Mouse (Mus musculus): Measurements from ENCODE around the gene Adprhl2. TPM values are rescaled to one million over a fixed set of nuclear protein-coding genes. Genes with fewer than 3 reads are reported as not detected.

Gene Adprhl2
- polyA plus RNA-seq, 1 experiment: 67.8 TPM

DNA sequence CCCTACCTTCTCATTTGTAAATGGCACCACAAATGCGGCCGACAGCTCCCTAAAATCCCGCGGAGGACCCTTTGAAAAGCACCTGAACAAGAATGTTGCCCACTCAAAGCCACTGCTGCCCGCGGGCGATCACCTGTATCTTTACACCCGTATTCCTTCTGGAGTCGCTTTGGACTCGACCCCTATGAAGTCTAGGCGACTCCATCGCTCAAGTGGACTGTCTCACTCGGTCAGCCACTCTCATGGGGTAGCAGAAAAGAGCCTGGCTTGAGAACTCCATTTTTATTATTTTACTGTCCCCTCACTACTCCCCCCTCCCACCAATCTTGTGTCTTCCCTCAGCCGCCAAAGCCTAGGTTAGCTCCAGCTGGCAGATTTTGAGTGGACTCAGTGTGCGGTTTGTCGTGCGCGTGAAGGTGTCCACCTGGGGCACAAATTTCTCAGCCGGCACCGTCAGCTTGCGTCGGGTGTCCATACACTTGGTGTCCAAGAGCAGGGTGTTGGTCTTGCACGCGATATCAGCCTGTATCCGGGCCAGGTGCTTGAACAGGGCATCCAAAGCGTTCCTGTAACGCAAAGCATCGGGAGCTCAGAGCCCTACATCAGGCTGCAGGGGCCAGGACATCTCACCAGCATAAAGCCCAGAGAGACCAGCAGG is 480 bp upstream of the Adprhl2 start:
- TF ChIP-seq CTCF (IDR thresholded peaks at IDR 0.05; ENCODE audit: borderline replicate concordance, extremely low read depth, insufficient read depth, insufficient read length): no peak
- no peak for TF ChIP-seq POLR2A (IDR thresholded peaks at IDR 0.05; ENCODE audit: borderline replicate concordance, extremely low read depth, insufficient read depth, insufficient read length, poor library complexity, severe bottlenecking)
- no peak for DNase-seq (ENCODE audit: low read depth)

DNA sequence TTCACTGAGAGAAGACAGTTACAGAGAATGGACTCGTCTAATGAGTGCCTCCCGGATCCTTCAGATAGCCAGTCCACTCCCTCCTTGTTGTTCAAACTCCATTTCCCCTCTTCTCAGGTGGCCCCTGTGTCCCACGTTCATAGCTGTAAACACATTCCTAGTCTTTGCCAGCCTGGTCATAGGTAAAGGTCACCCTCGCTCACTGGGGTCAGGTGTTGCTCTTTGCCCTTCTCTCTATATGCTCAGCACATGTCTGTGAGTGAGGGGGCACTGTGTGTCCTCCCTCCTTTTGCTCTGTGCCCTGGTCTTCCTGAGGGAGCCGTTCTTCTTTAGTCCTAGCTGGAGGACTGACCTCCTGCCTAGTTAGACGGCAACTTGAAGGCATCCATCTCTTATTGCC is 1.7 kb downstream of the Adprhl2 start:
- DNase-seq (ENCODE audit: low read depth): no peak
- no peak for TF ChIP-seq CTCF (IDR thresholded peaks at IDR 0.05; ENCODE audit: borderline replicate concordance, extremely low read depth, insufficient read depth, insufficient read length)

DNA sequence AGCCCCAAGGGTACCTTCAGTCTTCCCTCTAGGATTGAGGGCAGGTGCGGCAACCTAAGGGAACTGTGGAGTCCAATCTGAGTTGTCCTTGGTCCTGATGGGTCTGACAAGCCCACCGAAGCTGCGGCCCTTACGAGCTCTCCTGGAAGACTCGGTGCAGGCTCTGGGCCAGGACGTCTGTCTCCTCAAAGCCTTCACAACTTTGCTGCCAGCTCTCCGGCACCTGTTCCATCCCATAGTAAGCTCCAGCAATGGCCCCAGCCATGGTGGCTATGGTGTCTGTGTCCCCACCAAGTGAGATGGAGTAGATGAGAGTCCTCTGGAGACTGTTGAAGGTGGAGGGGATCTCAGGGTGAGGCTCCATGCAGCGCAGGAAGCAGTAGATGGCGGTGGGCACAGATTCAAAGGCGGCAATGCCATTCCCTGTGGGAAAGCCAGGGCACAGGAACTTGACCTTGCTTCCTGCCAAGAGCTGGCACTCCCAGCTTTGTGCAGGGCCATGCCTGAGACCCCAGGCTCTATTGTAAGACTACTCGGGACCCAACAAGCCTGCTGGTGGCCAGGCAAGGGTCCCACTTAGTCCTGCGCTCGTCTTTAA is 5.0 kb downstream of the Adprhl2 start:
- no peak for TF ChIP-seq CTCF (IDR thresholded peaks at IDR 0.05; ENCODE audit: borderline replicate concordance, extremely low read depth, insufficient read depth, insufficient read length)
- TF ChIP-seq POLR2A (IDR thresholded peaks at IDR 0.05; ENCODE audit: borderline replicate concordance, extremely low read depth, insufficient read depth, insufficient read length, poor library complexity, severe bottlenecking): no peak
- DNase-seq (ENCODE audit: low read depth): no peak

DNA sequence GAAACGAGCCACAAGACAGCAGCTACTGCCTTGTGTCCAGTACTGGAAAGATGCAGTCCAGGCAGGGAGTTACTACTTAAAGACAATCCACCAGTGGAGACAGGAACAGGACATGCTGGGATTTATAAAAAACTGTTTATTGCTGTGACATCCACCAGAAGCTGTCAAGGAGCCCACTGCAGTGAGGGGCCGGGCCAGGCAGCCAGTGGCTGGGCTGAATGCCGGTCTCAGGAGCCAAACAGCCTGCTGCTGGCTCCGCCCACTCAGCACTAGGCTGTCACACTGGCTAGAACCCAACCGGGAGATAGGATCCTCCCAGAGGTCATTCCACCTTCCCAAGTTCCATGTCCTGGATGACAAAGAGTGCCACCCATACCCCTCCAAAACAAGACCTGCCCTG is 5.6 kb downstream of the Adprhl2 start:
- no peak for DNase-seq (ENCODE audit: low read depth)
- no peak for TF ChIP-seq CTCF (IDR thresholded peaks at IDR 0.05; ENCODE audit: borderline replicate concordance, extremely low read depth, insufficient read depth, insufficient read length)
- TF ChIP-seq POLR2A (IDR thresholded peaks at IDR 0.05; ENCODE audit: borderline replicate concordance, extremely low read depth, insufficient read depth, insufficient read length, poor library complexity, severe bottlenecking): no peak

DNA sequence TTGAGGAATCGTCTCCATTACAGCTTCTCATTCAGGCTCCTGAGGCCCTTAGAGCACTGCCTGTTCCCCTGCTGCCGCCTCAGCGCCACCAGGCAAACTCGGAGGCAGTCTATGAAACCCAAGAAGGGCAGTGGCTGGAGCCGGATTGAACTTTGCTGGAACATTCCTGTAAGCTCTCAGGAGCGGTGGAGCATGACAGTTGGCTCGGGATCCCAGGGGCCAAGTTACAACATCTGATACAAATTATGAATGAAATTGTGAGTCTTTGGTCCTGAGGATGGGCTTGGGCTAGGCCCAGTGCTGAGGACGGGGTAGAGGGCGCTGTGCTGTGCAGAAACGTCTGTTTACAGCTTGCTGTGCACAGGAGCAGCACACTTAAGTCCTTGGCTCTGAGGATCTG is 7.1 kb downstream of the Adprhl2 start:
- no peak for DNase-seq (ENCODE audit: low read depth)
- TF ChIP-seq POLR2A (IDR thresholded peaks at IDR 0.05; ENCODE audit: borderline replicate concordance, extremely low read depth, insufficient read depth, insufficient read length, poor library complexity, severe bottlenecking) (no peak), CTCF (IDR thresholded peaks at IDR 0.05; ENCODE audit: borderline replicate concordance, extremely low read depth, insufficient read depth, insufficient read length) (no peak)

DNA sequence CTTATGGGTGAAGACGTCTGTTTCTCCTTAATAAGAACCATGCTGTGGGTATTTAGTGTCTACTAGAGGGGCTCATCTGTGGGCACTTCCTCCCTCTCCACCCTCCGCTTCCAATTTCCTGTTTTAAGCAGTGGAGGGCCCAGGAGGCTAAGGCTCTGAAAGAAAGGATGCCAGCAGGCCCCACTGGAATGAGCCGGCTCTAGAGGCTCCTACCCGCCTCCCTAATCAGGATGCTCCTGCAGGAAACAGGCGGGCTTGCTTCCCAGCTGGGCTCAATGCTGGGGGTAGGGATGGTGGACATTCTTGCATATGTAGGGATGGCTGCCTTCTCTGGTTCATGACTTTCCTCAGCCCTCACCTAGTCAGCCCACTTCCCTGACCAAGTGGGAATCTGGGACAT is 8.3 kb downstream of the Adprhl2 start:
- no peak for TF ChIP-seq CTCF (IDR thresholded peaks at IDR 0.05; ENCODE audit: borderline replicate concordance, extremely low read depth, insufficient read depth, insufficient read length)
- no peak for TF ChIP-seq POLR2A (IDR thresholded peaks at IDR 0.05; ENCODE audit: borderline replicate concordance, extremely low read depth, insufficient read depth, insufficient read length, poor library complexity, severe bottlenecking)

DNA sequence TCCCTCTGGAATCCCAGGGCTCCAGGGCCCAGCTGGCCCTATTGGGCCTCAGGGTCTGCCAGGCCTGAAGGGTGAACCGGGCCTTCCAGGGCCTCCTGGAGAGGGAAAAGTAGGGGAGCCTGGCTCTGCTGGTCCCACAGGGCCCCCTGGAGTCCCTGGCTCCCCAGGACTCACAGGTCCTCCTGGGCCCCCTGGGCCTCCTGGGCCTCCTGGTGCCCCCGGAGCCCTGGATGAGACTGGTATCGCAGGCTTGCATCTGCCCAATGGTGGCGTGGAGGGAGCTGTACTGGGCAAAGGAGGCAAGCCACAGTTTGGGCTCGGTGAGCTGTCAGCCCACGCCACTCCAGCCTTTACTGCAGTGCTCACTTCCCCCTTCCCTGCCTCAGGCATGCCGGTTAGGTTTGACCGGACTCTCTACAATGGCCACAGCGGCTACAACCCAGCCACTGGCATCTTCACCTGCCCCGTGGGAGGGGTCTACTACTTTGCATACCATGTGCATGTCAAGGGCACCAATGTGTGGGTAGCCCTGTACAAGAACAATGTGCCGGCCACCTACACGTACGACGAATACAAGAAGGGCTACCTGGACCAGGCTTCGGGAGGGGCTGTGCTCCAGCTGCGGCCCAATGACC is 9.8 kb downstream of the Adprhl2 start:
- DNase-seq (ENCODE audit: low read depth): no peak
- TF ChIP-seq CTCF (IDR thresholded peaks at IDR 0.05; ENCODE audit: borderline replicate concordance, extremely low read depth, insufficient read depth, insufficient read length): no peak
- no peak for TF ChIP-seq POLR2A (IDR thresholded peaks at IDR 0.05; ENCODE audit: borderline replicate concordance, extremely low read depth, insufficient read depth, insufficient read length, poor library complexity, severe bottlenecking)

More for the DNA sequence above, 8.3 kb downstream of the Adprhl2 start:
- DNase-seq (ENCODE audit: low read depth): no peak

DNA sequence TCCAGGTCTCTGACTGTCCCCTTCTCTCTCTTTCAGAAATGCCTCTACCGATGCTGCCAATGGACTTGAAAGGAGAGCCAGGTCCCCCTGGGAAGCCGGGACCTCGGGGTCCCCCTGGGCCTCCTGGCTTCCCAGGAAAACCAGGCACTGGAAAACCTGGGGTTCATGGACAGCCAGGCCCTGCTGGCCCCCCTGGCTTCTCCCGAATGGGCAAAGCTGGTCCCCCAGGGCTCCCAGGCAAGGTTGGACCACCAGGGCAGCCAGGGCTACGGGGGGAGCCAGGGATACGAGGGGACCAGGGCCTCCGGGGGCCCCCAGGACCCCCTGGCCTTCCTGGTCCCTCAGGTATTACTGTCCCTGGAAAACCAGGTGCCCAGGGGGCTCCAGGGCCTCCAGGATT is 11.2 kb downstream of the Adprhl2 start:
- TF ChIP-seq POLR2A (IDR thresholded peaks at IDR 0.05; ENCODE audit: borderline replicate concordance, extremely low read depth, insufficient read depth, insufficient read length, poor library complexity, severe bottlenecking) (no peak), CTCF (IDR thresholded peaks at IDR 0.05; ENCODE audit: borderline replicate concordance, extremely low read depth, insufficient read depth, insufficient read length) (no peak)
- DNase-seq (ENCODE audit: low read depth): no peak

DNA sequence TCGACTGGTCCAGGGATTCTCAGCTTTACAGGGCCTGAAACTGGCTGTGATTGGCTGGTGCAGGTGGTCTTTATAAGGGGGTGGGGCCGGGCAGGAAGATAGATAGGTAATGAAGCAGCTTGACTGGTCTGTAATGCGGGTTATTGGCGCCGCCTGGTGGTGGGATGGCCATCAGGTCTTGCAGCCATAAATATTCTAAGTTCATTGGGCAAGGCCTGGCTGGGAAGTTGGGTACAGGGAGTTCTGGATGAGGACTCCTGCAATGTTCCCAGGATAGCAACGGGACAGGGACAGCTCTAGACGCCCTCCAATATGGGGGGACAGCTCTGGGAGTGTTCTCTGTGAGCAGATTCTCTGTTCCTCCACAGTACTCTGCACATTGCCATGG is 11.6 kb downstream of the Adprhl2 start:
- peak; percentile 95 for DNase-seq (ENCODE audit: low read depth)
- no peak for TF ChIP-seq POLR2A (IDR thresholded peaks at IDR 0.05; ENCODE audit: borderline replicate concordance, extremely low read depth, insufficient read depth, insufficient read length, poor library complexity, severe bottlenecking)
- peak; percentile 84 for TF ChIP-seq CTCF (IDR thresholded peaks at IDR 0.05; ENCODE audit: borderline replicate concordance, extremely low read depth, insufficient read depth, insufficient read length)

DNA sequence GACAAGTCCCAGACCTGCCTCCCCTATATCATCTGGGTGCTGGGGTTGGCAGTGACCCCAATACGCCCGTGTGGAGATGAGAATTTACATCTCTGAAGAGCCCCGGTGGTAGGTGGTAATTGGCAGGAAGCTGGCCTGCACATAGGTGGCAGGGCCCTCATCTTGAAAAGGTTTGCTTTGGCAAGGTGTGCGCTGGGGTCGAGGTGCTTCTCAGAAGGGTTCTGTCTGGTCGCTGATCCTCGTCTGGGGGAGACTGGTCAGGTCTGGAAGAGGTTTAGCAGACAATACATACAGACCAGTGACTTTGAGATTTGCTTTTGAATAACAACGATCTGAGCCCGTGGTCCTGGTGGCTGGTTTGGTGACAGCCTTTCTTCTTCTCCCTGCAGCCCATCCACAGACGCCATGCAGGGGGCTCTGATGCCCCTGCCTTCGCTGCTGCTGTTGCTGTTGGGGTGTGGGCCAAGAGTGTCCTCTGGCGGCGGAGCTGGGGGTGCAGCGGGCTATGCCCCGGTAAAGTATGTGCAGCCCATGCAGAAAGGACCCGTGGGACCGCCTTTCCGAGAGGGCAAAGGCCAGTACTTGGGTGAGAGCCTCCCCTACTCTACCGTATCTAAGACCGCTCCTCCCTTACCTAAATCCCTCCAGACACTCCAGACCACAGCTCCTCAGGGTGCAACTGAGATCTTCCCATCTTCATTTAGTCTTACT is 12.1 kb downstream of the Adprhl2 start:
- peak; percentile 39; the same call in 1 of the 2 replicates for TF ChIP-seq CTCF (IDR thresholded peaks at IDR 0.05; ENCODE audit: borderline replicate concordance, extremely low read depth, insufficient read depth, insufficient read length)
- no peak for TF ChIP-seq POLR2A (IDR thresholded peaks at IDR 0.05; ENCODE audit: borderline replicate concordance, extremely low read depth, insufficient read depth, insufficient read length, poor library complexity, severe bottlenecking)
- no peak for DNase-seq (ENCODE audit: low read depth)

DNA sequence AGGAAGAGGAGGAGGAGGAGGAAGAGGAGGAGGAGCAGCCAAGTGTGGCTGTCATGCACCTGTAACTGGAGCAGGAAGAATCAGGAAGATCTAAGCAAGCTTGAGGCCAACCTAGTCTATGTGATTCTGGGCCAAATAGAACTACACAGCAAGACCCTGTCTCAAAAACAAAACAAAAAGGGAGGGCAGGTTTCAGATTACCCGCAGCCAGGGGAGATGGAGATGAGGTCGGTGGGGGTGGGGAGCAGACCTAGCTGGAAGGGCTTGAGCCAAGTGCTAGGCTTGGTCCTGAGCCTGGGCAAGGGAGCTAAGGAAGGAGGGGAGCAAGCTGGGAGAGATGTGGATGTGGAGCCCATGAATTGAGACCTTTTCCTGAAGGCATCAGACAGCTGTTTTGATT is 14.7 kb downstream of the Adprhl2 start:
- DNase-seq (ENCODE audit: low read depth): no peak
- TF ChIP-seq POLR2A (IDR thresholded peaks at IDR 0.05; ENCODE audit: borderline replicate concordance, extremely low read depth, insufficient read depth, insufficient read length, poor library complexity, severe bottlenecking) (no peak), CTCF (IDR thresholded peaks at IDR 0.05; ENCODE audit: borderline replicate concordance, extremely low read depth, insufficient read depth, insufficient read length) (no peak)
